Mouse (Mus musculus) E14TG2a.4 (cell line): ENCODE measurements around the gene Saa1.

ENCODE experiments used
- CTCF ChIP-seq: conservative IDR thresholded peaks from 2 replicates; pipeline ENCODE4 v1.5.1; 2014; ENCODE audit warnings: low read length
- POU5F1 ChIP-seq: IDR thresholded peaks from 2 replicates; pipeline ENCODE4 v1.6.1; 2014; ENCODE audit warnings: low read length, borderline replicate concordance

DNA sequence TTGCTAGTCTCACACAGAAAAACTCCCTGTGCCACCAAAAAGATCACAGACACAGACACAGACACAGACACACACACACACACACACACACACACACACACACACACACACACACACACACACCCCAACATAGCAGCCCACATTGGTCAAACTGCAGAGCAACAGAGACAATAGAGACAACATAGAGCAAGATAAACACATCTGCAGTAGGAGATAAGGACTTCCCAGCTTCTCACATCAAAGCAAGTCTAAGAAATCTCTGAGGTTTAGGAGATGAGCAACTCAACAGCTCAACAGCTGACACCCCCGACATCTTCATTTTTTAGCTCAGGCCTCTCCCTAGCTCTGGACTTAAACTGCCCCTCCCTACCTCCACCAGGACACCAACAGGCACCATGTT lies 46.0 kb downstream of the Saa1 start:
- TF ChIP-seq POU5F1 (no peak), CTCF (no peak)
